Mouse (Mus musculus): ENCODE measurements at regions not wholly inside any gene's neighbourhood (a gene's known extent, or its start where the extent isn't known, plus 50 kb on each side); places are given as distances from the start of the nearest gene placed in this dataset.

DNA sequence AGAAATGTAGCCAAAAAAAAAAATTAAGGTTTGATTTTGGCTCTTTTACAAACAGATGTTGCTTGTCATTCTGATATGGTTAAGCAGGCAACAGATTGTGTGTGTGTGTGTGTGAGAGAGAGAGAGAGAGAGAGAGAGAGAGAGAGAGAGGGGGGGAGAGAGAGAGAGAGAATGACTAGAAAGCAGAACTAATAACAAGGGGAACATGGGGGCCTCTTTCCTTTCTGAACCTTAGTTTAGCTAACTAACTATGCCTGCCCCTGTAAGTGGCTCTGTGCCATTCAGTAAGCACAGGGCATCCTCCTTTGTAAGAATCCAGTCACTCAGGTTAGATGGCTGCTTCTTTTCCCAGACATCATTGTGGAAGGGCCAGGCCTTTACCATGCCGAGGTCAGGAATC is 364.0 kb upstream of the Ubash3b start:
- TF ChIP-seq CTCF (IDR thresholded peaks at IDR 0.05; ENCODE audit: extremely low read depth, insufficient read length, insufficient replicate concordance, low read depth, low read length): no peak
- TF ChIP-seq POLR2A (IDR thresholded peaks at IDR 0.05; ENCODE audit: low read depth, low read length): no peak
